Mouse (Mus musculus): ENCODE data around the gene Nckipsd. TPM values are rescaled to one million over a fixed set of nuclear protein-coding genes. Genes with fewer than 3 reads are reported as not detected.
A peak's percentile ranks its signal among the peaks of the same experiment; 100 is the strongest.

Gene Nckipsd
- total and polyA plus RNA-seq, 3 experiments: 6.4 to 13.2 (median 6.6) TPM

GRCm38 (mm10) chr9:108827454-108827853, 19.3 kb downstream of the Nckipsd start:
- no peak overlapping the region for H3K4me2 ChIP-seq (ENCODE audit: insufficient read depth, low read depth, poor library complexity, severe bottlenecking)
- in situ Hi-C loops (cut with MboI; ENCODE audit: low pct_ligation_motif_present, low pct_unique_long_range_greater_than_20kb, low sequenced_read_pairs): no loop called here
- peaks cover 0 to 7% of the 10 kb centered on the region in 2 experiments; a peak in 2 of 4 replicates for H3K4me1 ChIP-seq (ENCODE audit: control insufficient read depth in 1 of 2, insufficient read depth in 2 of 2)
- no peak overlapping the region for H3K27ac ChIP-seq (ENCODE audit: insufficient read depth, low read depth)
- no peak overlapping the region for H3K9ac ChIP-seq (ENCODE audit: insufficient read depth, low read depth)
- H3K9me3 ChIP-seq (replicated peaks; ENCODE audit: low read length): peaks cover 27% of the 10 kb centered on the region
- no peak for TF ChIP-seq RAD21 (IDR thresholded peaks at IDR 0.05; ENCODE audit: low read depth, low read length)
- TF ChIP-seq CHD1 (IDR thresholded peaks at IDR 0.05; ENCODE audit: low read depth, low read length): no peak
- TF ChIP-seq CHD2 (IDR thresholded peaks at IDR 0.05; ENCODE audit: low read length): no peak
- no peak for TF ChIP-seq USF2 (conservative IDR thresholded peaks at IDR 0.05; ENCODE audit: low read depth, low read length)
- H3K27me3 ChIP-seq (replicated peaks): peaks cover 24% of the 10 kb centered on the region
- no peaks in the 10 kb centered on the region for H3K36me3 ChIP-seq (replicated peaks in 1 of 2; ENCODE audit: control insufficient read depth in 1 of 2, insufficient read depth in 1 of 2, low read length in 1 of 2)
- no peak overlapping the region for H3K4me3 ChIP-seq (replicated peaks in 1 of 3; ENCODE audit: low read depth in 2 of 3, low read length in 2 of 3, poor library complexity in 1 of 3)
- dilution Hi-C loops (cut with MboI; ENCODE audit: extremely low pct_ligation_motif_present, extremely low pct_unique_long_range_greater_than_20kb, low sequenced_read_pairs): no loop called here
- H3K79me2 ChIP-seq (replicated peaks; ENCODE audit: control insufficient read depth, extremely low read depth, insufficient read depth, poor library complexity, severe bottlenecking): no peaks in the 10 kb centered on the region
- no peak for DNase-seq (ENCODE audit: extremely low read depth)

DNA sequence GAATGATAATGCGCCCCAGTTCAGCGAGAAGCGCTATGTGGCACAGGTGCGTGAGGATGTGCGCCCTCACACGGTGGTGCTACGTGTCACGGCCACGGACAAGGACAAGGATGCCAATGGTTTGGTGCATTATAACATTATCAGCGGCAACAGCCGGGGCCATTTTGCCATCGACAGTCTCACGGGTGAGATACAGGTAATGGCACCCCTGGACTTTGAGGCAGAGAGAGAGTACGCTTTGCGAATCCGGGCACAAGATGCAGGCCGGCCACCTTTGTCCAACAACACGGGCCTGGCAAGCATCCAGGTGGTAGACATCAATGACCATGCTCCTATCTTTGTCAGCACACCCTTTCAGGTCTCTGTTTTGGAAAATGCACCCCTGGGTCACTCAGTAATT, 19.7 kb downstream of the Nckipsd start:
- no peak for DNase-seq (ENCODE audit: extremely low read depth)
- Histone ChIP-seq H3K27ac (ENCODE audit: insufficient read depth, low read depth) (no peak overlapping the region), H3K36me3 (replicated peaks in 1 of 2; ENCODE audit: control insufficient read depth in 1 of 2, insufficient read depth in 1 of 2, low read length in 1 of 2) (no peaks in the 10 kb centered on the region), H3K4me2 (ENCODE audit: insufficient read depth, low read depth, poor library complexity, severe bottlenecking) (no peak overlapping the region), H3K4me3 (replicated peaks in 1 of 3; ENCODE audit: low read depth in 2 of 3, low read length in 2 of 3, poor library complexity in 1 of 3) (no peak overlapping the region), H3K9me3 (replicated peaks; ENCODE audit: low read length) (peaks cover 32% of the 10 kb centered on the region), H3K27me3 (replicated peaks) (peaks cover 28% of the 10 kb centered on the region), H3K4me1 (ENCODE audit: control insufficient read depth in 1 of 2, insufficient read depth in 2 of 2) (peaks cover 0 to 7% of the 10 kb centered on the region in 2 experiments; a peak in 2 of 4 replicates), H3K79me2 (replicated peaks; ENCODE audit: control insufficient read depth, extremely low read depth, insufficient read depth, poor library complexity, severe bottlenecking) (no peaks in the 10 kb centered on the region), H3K9ac (ENCODE audit: insufficient read depth, low read depth) (no peak overlapping the region)
- TF ChIP-seq CHD2 (IDR thresholded peaks at IDR 0.05; ENCODE audit: low read length): no peak
- no peak for TF ChIP-seq TCF12 (IDR thresholded peaks at IDR 0.05; ENCODE audit: low read depth, low read length)
- TF ChIP-seq ZNF384 (IDR thresholded peaks at IDR 0.05; ENCODE audit: low read depth, low read length): no peak
- TF ChIP-seq USF1 (IDR thresholded peaks at IDR 0.05; ENCODE audit: low read depth, low read length): no peak
- TF ChIP-seq ZC3H11A (IDR thresholded peaks at IDR 0.05; ENCODE audit: low read depth, low read length): no peak
- TF ChIP-seq MAFK (IDR thresholded peaks at IDR 0.05; ENCODE audit: insufficient replicate concordance, low read length): no peak
- TF ChIP-seq RCOR1 (conservative IDR thresholded peaks at IDR 0.05; ENCODE audit: low read depth, low read length): no peak
- TF ChIP-seq PAX5 (IDR thresholded peaks at IDR 0.05; ENCODE audit: low read length): no peak
- dilution Hi-C loops (cut with MboI; ENCODE audit: extremely low pct_ligation_motif_present, extremely low pct_unique_long_range_greater_than_20kb, low sequenced_read_pairs): no loop called here
- in situ Hi-C loops (cut with MboI; ENCODE audit: low pct_ligation_motif_present, low pct_unique_long_range_greater_than_20kb, low sequenced_read_pairs): no loop called here

DNA sequence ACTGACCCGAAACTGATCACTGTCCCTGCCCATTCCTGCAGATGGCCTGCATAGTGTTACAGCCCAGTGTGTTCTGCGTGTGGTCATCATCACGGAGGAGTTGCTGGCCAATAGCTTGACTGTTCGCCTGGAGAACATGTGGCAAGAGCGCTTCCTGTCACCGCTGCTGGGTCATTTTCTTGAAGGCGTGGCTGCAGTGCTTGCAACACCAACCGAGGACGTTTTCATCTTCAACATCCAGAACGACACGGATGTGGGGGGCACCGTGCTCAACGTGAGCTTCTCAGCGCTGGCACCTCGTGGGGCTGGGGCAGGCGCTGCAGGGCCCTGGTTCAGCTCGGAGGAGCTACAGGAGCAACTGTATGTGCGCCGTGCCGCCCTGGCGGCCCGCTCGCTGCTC, 23.5 kb downstream of the Nckipsd start:
- no peaks in the 10 kb centered on the region for H3K79me2 ChIP-seq (replicated peaks; ENCODE audit: control insufficient read depth, extremely low read depth, insufficient read depth, poor library complexity, severe bottlenecking)
- dilution Hi-C loops (cut with MboI; ENCODE audit: extremely low pct_ligation_motif_present, extremely low pct_unique_long_range_greater_than_20kb, low sequenced_read_pairs) (no loop called here), in situ Hi-C loops (cut with MboI; ENCODE audit: low pct_ligation_motif_present, low pct_unique_long_range_greater_than_20kb, low sequenced_read_pairs) (no loop called here)
- H3K36me3 ChIP-seq (replicated peaks in 1 of 2; ENCODE audit: control insufficient read depth in 1 of 2, insufficient read depth in 1 of 2, low read length in 1 of 2): no peaks in the 10 kb centered on the region
- H3K4me3 ChIP-seq (replicated peaks in 1 of 3; ENCODE audit: low read depth in 2 of 3, low read length in 2 of 3, poor library complexity in 1 of 3): peak overlapping the region in 1 of 3 experiments; percentile 27
- peaks cover 65% of the 10 kb centered on the region for H3K27me3 ChIP-seq (replicated peaks)
- no peak overlapping the region for H3K27ac ChIP-seq (ENCODE audit: insufficient read depth, low read depth)
- no peak overlapping the region for H3K9ac ChIP-seq (ENCODE audit: insufficient read depth, low read depth)
- peaks cover 26% of the 10 kb centered on the region for H3K9me3 ChIP-seq (replicated peaks; ENCODE audit: low read length)
- TF ChIP-seq JUND (conservative IDR thresholded peaks at IDR 0.05; ENCODE audit: low read depth, low read length): no peak
- TF ChIP-seq SMC3 (IDR thresholded peaks at IDR 0.05; ENCODE audit: low read depth, low read length): no peak
- no peak for TF ChIP-seq RCOR1 (conservative IDR thresholded peaks at IDR 0.05; ENCODE audit: low read depth, low read length)
- no peak for DNase-seq (ENCODE audit: extremely low read depth)
- peak overlapping the region; percentile 6; the same call in 1 of the 2 replicates for H3K4me2 ChIP-seq (ENCODE audit: insufficient read depth, low read depth, poor library complexity, severe bottlenecking)
- peaks cover 0 to 7% of the 10 kb centered on the region in 2 experiments; a peak in 2 of 4 replicates for H3K4me1 ChIP-seq (ENCODE audit: control insufficient read depth in 1 of 2, insufficient read depth in 2 of 2)
